Mouse (Mus musculus) c-Kit-positive CD71-positive TER-119-negative erythroid progenitor cells, embryonic 14.5 days (primary cell): ENCODE data around the gene Sfrp2.

Experiments
- DNase-seq: peaks from one replicate; pipeline ENCODE4 v3.0.0-alpha.2; 2013; ENCODE audit warnings: low read depth

Gene Sfrp2

DNA sequence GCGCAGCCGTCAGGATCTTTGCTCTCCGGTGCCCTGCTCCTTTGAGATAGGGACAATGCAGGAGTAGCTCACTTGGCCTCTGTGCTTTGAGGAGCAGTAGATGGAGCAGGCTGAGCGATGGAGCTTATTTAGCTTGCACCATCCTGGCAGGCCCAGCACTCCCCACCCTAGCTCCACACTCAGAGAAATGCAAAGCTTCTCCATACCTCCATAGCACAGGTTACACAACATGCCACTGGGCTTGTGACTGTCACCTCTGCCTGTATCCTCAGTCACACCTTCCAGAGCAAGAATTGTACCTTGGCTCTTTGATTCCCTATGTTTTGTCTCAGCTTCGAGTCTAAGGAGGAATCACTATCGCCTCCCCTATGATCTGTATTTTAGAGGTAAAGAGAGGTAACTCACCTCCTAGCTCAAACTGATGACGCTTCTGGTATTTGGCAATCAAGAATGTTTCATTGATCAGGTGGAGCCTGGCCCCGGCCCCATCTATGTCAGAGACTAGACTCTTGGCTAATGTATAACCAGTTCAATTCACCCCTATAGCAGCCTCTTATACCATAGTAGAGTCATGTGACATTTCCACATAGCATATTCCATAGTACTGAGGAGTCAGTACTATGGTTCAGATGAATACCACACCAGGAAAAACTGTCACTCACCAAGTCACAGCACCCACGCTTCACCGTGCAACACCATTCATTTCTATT is 5.2 kb downstream of the Sfrp2 start:
- DNase-seq, result no peak

DNA sequence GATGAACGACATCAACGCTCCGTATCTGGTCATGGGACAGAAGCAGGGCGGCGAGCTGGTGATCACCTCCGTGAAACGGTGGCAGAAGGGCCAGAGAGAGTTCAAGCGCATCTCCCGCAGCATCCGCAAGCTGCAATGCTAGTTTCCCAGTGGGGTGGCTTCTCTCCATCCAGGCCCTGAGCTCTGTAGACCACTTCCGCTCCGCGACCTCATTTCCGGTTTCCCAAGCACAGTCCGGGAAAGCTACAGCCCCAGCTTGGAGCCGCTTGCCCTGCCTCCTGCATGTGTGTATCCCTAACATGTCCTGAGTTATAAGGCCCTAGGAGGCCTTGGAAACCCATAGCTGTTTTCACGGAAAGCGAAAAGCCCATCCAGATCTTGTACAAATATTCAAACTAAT is 7.2 kb downstream of the Sfrp2 start:
- no peak for DNase-seq

DNA sequence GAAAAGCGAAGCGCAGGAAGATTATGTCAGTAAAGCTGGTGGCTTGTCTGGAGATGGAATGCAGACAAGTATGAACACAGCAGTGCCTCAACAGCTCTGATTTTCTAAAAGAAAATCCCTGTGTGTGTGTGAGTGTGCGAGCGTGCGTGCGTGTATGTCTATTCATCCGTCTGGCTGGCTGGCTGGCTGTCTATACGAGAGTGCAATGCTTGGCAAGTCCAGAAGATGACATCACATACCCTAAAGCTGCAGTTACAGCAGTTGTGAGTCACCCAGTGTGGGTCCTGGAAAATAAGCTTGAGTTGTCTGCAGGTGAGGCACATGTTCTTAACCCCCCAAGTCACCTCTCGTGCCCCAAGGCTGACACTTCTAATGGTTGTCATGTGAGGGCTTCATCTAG is 9.3 kb downstream of the Sfrp2 start:
- no peak for DNase-seq

DNA sequence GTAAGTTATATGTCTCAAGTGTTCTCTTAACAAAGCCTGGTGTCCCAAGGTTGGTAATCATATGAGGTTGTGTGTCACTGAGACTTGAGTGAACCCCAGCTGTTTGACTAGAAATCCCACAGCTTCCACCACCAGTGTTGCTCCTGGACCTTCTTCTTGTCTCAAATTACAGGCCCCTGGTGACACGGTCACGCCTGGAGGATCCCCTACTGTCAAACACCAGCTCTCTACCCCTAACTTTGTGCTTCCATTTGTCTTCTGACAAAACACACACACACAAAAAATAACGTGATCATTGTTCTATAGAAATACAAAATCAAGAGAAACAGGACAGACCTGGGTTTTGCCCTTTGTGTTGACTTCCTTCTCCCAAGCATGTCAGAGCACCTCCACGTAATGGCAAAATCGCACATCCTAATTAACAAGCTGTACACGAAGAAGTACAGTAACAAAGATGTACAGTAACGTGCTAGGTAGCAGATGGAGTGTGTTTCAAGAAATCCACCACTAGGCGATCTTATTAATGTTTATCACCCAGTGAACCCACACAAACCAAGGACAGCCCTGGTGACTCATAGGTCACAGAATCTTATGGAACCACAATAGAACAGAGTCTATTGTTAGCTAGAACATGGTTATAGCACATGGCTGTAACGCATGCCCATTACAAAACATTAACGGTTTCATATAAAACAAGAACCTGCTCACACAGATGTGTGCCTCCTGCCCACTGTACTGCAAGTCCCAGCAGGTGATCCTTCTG is 15.5 kb downstream of the Sfrp2 start:
- no peak for DNase-seq

DNA sequence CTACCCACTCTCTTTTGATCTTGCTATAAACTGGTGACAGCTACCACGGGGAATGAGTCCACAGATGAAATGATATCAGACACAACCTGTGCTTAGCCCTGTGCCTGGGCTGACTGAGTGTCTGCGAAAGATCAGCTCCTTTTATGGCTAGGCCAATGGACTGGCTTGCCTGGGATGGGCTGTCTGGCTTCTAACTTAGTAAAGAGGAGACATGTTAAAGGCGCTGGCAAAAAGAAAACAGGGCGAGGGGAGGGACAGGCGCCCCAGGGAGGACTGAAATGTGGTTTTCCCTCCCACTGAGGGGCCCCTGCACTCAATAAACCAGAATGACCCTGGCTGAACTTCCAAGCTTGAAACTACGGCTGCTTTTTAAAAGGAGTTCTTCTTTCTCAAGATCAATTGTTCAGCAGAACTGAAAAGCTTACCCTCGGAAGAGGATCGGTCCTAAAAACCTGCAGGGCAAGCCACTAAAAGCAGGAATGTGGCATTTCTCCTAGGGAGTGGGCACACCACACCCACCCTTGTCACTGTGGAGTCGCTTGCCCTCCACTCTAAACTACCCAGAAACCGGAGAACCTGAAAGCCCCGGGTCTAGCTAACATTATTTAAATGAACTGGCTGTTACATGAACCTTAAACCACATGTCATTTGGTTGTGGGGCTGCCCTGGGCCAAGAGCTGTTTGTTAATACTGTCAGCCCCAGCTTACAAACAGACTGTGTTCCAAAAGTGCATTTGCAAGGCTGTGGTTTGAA is 17.8 kb downstream of the Sfrp2 start:
- DNase-seq, result no peak

DNA sequence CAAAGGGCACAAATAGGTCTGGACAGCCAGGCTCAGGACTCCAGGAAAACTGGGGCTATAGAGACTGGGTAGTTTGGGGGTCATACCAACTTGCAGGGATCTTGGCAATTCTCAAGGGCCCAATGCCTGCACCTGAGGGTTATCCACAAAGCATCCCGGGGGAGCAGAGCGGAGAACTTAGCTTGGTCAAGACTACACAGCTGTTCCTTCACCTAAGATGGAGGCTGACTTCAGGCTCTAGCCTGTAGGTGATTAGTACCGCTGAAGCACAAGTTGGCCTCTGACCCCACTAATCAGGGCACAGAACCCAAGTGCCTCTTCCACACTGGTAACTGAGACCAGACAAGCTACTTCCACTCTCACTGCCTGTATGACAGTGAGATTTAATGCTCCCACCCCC is 18.6 kb downstream of the Sfrp2 start:
- no peak for DNase-seq

DNA sequence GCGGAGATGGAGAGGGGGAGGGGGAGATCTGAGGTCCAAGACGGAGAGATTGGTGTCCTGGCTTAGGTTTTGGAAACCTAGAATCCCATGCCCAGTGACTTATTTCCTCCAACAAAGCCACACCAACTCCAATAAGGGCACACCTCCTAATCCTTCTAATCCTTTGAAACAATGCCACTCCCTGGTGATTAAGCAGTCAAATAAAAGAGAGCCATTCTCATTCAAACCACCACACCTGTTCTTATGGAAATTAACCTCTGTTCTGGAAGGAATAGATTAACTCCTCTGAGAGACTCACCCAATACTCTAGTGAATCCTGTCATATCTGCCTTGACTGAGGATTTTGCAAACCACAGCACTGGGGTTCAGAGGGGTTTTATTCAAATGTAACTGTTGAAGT is 21.0 kb downstream of the Sfrp2 start:
- DNase-seq, result no peak

DNA sequence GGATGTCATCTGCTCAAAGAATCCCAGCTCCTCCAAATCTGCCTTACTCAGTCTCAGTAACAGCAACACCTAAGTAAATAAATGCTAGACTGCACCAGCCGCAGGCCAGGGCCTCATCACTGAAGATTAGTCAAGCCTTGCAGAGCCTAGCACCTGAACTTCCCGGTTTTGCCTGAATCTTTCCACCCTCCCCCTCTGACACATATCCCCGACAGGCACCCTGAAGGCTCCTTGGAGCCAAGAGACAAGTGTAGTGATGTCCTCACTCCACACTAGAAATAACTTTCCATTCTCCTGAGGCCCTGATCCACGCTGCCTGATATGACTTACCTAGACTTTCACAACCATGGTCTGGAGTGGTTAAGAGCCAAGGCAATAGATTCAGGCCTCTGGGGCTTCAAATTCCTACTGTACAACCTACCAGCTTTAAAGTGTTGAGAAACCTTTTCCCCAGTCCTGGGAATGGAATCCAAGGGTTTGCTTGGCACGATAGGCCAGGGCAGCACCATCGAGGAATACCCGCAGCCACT is 21.7 kb downstream of the Sfrp2 start:
- no peak for DNase-seq

DNA sequence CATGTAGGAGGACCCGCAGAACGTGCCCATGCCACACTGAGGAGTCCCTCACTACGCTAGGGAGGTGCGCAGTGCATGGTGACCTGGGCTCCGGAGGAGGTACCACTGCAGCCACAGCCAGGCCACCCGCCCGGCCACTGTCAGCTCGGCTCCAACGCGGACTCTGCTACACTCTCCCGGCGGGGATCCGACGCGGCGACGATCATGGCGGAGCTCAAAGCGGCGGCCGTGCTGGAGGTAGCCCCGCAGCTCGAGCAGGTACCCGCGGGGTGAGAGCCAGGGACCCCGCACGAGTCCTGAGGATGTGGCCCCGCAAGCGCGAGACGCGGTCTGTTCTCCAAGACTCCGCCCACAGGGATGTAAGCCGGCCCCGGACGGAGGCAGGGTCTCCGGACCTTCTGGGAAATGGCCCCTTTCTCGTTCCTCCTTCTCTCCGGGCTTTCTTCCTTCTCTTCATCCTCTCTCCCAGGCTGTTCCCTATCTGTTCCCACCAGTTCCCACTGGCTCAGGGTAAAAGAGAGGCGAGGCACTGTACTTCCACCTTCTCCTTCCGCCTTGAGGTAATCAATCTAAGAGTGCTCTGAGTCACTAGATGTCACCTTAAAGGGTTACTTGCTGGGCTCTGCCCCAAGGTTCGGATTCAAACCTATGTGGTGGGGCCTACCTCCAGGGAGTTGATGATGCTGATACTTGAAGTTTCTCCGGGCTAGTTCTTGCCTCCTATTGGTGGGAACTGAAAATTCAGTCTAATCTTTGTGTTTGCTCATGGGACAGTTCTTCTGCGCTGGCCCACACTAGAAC is 23.7 kb downstream of the Sfrp2 start:
- no peak for DNase-seq

DNA sequence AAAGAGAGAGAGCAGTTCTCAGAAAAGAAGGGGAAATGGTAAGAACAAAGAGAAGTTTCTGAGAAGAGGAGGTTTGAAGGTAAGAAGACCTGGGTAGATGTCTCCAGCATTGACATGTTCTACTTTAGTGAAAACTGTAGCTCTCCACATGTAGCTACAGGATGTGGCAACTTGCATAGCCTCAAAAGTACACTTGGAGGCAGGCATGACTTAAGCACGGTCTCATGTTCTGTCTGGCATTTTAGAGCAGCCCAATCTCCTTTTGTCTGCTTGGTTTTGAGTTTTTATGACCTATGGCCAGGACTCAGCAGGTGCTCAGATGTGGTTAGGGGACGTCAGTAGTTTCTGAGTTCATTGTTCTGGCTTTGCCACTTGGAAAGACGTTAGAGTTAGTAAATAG is 25.3 kb downstream of the Sfrp2 start:
- no peak for DNase-seq

DNA sequence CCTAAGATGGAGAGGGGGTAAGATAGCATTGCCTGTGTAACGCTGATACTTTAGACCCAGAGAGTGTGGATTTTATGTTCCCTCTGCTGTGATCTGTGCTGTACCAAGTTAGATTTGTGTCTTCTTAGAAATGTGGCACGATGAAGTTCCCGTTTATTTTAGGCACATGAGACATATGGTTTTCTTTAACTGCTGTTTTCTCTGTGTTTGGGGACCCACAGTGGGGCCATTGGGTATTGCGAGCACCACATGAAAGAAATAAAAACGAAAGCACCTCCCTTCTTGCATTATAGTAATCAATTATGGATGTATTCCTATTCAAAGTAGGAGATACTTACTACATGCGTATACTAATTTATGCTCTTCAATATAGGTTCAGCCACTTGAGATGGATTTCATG is 31.0 kb downstream of the Sfrp2 start:
- no peak for DNase-seq

DNA sequence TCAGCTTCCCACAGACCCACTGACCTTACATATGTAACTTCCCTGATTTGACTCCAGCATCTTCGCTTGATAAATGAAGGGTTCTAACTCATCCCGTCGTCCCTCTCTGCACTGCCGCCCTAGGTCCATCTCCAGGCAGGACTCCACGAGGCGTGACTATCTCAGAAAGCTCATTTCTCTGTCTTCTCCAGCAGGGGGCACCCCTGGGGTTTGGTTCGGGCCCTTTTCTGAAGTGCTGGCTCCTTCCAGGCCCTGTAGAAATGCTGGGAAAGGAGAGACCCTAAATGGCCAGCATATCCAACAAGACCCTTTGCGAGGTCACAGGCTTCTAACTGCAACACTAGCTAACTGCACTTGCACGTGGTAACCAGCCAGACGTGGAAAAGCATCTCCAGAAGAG is 31.7 kb downstream of the Sfrp2 start:
- DNase-seq, result peak; percentile 28

DNA sequence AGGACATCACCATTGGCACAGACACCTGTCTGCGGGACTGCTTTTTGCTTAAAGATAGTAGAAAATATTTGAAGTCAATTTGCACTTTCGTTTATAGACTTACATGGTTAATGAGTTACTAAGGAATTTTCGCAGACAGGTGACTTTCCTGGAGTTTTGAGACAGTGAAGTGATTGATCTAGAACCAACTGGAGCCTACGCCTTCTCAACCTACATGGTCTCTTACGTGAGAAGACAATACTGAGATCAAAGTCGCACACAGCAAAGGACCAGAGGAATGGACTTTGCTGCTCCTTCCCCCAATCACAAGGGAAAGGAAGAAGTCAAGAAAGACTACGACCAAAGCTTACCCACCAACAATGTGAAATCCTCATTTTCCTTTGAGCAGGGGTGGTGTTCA is 33.4 kb downstream of the Sfrp2 start:
- DNase-seq, result no peak

DNA sequence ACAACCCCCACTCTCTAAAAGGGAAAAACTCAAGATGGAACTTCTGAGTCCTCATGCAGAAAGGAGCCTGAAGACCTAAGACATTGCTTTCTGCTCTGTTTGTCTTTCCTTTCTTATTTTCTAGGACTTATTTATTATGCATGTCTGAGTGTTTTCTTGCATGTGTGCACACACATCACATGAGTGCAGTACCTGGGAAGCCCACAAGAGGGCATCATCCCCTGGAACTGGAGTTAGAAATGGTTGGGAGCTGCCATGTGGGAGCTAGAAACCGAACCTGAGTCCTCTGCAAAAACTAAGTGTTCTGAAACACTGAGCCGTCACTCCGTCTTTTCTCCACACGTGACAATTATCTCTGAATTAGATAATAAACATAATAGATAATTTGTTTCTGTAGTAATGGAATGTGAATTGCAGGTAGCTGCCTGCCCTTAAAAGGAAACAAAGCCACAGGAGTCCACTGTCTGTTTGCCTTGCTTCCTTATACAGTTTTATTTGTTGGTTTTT is 35.6 kb downstream of the Sfrp2 start:
- DNase-seq, result no peak

DNA sequence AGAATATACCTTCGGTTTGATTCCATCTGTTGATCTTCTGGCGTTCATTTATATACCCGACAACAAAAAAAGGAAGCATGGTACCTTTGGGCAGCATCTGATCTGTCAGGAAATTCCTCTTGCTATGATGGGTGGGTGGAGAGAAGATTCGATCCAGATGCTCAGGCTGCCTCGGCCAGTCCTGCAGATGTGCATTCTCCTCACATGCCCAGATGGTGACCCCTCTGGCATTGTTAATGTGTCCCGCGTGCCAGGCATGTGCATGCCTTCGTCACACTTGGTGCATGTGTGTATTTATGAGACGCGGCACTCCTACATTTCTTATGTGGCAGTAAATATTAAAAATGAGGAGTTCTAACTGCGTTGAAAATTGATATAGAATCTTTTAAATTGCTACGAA is 42.4 kb downstream of the Sfrp2 start:
- DNase-seq, result no peak

DNA sequence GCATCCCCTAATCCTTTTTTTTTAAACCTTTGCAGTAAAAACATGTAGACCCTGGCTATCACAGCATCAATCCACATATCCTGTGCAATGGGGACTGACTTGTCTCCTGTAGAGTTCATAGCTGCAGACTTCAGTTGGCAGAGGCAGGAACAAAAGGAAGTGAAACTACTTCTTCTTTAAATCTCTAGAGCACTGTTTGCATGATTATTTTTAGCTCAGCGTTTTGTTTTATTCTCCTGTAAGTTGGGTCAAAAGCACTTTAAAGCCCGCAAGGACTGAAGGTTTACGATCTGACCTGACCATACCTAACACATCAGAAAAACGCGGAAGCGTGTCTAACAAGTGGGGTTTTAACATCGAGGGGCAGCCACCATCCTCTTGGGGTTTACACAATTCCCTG is 45.9 kb downstream of the Sfrp2 start:
- no peak for DNase-seq

DNA sequence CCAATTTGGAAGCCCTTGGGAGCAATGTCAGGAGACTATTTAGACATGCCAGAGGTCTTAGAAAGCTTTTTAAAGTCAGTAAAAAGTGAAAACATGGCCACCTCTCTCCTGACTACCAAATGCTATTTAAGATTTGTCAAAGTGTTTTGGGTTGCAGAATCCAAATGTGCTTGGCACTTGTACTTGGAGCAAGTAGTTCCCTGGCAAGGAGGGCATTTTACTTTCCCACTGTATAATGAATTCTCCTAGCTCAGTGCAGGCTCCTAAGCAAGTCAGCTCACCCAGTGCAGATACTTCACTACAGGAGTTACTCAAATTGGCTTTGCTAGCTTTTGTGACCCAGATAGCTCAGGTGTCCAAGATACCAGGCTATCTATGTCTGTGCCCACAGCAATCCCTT is 46.7 kb downstream of the Sfrp2 start:
- DNase-seq, result no peak

DNA sequence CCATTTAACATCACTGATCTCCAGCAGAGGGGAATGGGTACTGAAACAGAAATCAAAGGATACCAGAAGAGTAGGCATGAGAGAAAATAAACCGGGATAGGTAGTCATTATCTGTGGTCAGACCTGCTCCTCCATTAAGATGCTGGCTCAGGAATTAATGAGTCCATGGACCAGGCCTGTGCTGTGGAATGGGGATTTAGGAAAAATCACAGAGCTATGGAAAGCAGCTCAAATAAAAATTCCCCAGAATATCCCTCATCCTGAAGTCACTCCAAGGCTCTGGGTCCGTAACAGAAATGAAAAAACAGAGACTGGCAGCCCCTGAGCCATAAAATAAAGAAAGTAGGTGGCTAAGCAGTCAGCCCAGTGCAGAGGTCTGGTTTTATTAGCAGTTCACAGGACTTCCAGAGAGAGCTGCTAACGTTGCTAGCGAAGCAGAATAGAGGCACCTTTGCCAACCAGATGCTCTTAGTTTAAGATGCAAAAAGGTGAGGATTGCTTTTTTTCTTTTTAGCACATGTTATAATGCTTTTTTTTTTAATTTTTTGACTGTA is 50.3 kb downstream of the Sfrp2 start:
- no peak for DNase-seq

DNA sequence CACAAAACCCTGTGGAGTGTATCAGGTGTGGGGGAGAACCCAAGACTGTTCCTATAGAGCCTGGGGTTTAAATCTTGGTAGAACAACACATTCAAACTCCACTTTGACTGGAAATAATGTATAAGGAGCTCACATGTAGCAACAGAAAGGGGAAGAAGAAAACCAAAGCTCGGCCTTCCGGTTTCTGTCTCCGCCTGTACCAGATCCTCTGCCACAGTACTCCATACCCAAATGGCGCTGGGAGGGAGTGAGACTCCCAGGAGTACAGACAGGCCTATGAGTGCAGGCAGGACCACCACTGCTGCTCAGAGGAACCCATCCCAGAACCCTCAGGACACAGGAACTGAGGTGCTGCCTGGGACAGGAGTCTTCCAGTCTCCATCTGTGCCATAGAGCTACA is 57.7 kb downstream of the Sfrp2 start:
- DNase-seq, result no peak
